Mouse (Mus musculus): Measurements from ENCODE around the gene Cyyr1. TPM values are rescaled to one million over a fixed set of nuclear protein-coding genes. Genes with fewer than 3 reads are reported as not detected.
A peak's percentile ranks its signal among the peaks of the same experiment; 100 is the strongest.

Cyyr1 gene
- total RNA-seq, 2 experiments from 2014 or later = 22.6 to 27.4 TPM

GRCm38 (mm10) chr16:85470057-85470456 is 83.1 kb downstream of the Cyyr1 start:
- no peak for DNase-seq

GRCm38 (mm10) chr16:85455043-85455442 is 98.2 kb downstream of the Cyyr1 start:
- DNase-seq = no peak

- DNase-seq = no peak
Observed at GRCm38 (mm10) chr16:85446306-85446705, 106.9 kb downstream of the Cyyr1 start.

GRCm38 (mm10) chr16:85445801-85446200 is 107.4 kb downstream of the Cyyr1 start:
- no peak for DNase-seq

- peak; percentile 37 for DNase-seq
Observed at GRCm38 (mm10) chr16:85435427-85435826, 117.8 kb downstream of the Cyyr1 start.

- no peak for DNase-seq
Observed at GRCm38 (mm10) chr16:85429173-85429572, 124.0 kb downstream of the Cyyr1 start.

- no peak for DNase-seq
Observed at GRCm38 (mm10) chr16:85422889-85423288, 130.3 kb downstream of the Cyyr1 start.

GRCm38 (mm10) chr16:85415415-85415814 is 137.8 kb downstream of the Cyyr1 start:
- DNase-seq = peak; percentile 81

- peak; percentile 59 for DNase-seq
Observed at GRCm38 (mm10) chr16:85393430-85393948, 159.7 kb downstream of the Cyyr1 start.

- no peak for DNase-seq
Observed at GRCm38 (mm10) chr16:85386801-85387200, 166.4 kb downstream of the Cyyr1 start.

Other genes with a start within 250 kb of the Cyyr1 start
- gene Adamts1, start 249.7 kb upstream of the Cyyr1 start, total RNA-seq (2021) = 10 to 100 TPM; 63.7 to 68.9 TPM